Mouse (Mus musculus) testis, adult 2 months (tissue): ENCODE data around the gene Ncbp3. TPM values are rescaled to one million over a fixed set of nuclear protein-coding genes. Genes with fewer than 3 reads are reported as not detected.

Experiments
- H3K27ac ChIP-seq: fragments of 200-500 bp; 2 replicates; pipeline ENCODE4 v1.5.1; 2012; ENCODE audit warnings: low read depth, low read length; ENCODE audit not compliant: control insufficient read depth, insufficient read depth
- H3K27me3 ChIP-seq: fragments of 200-500 bp; 2 replicates; pipeline ENCODE4 v1.6.1; 2012; ENCODE audit warnings: mild to moderate bottlenecking, low read length, moderate library complexity; ENCODE audit not compliant: control insufficient read depth, insufficient read depth
- H3K36me3 ChIP-seq: fragments of 200-500 bp; 2 replicates; pipeline ENCODE4 v1.6.1; 2012; ENCODE audit warnings: mild to moderate bottlenecking, low read length; ENCODE audit not compliant: control insufficient read depth, insufficient read depth
- H3K4me1 ChIP-seq: fragments of 200-500 bp; 2 replicates; pipeline ENCODE4 v1.6.1; 2012; ENCODE audit warnings: low read length; ENCODE audit not compliant: control insufficient read depth, insufficient read depth
- H3K4me3 ChIP-seq: fragments of 200-500 bp; 2 replicates; pipeline ENCODE4 v1.5.1; 2012; ENCODE audit warnings: low read depth, mild to moderate bottlenecking, low read length, moderate library complexity, mixed read lengths; ENCODE audit not compliant: control insufficient read depth
- CTCF ChIP-seq: fragments of 200-500 bp; IDR thresholded peaks from 2 replicates; pipeline ENCODE4 v1.5.1; 2012; ENCODE audit warnings: low read depth, mild to moderate bottlenecking, inconsistent platforms, low read length, moderate library complexity; ENCODE audit not compliant: control insufficient read depth, insufficient read depth, insufficient replicate concordance
- POLR2A ChIP-seq: fragments of 200-500 bp; IDR thresholded peaks from 2 replicates; pipeline ENCODE4 v1.6.1; 2012; ENCODE audit warnings: low read depth, mild to moderate bottlenecking, inconsistent platforms, low read length, moderate library complexity; ENCODE audit not compliant: control insufficient read depth
- polyA plus RNA-seq: library from polyadenylated mRNA; depleted of rRNA; stranded (reverse); fragments of >200 nt; gene quantifications from 2 replicates; pipeline ENCODE4 v1.2.3, GENCODE M21; 2012

Ncbp3 gene
- polyA plus RNA-seq, 1 experiment: 1.8 TPM

- no peaks in the 10 kb centered on the region for H3K36me3 ChIP-seq
- peaks cover 8% of the 10 kb centered on the region for H3K4me1 ChIP-seq
- H3K27ac ChIP-seq: no peak overlapping the region
- no peaks in the 10 kb centered on the region for H3K27me3 ChIP-seq
- no peak overlapping the region for H3K4me3 ChIP-seq
- TF ChIP-seq POLR2A (no peak), CTCF (no peak)
These were observed 16.0 kb upstream of the Ncbp3 start for GRCm38 (mm10) chr11:73031536-73031935.

- Histone ChIP-seq H3K36me3 (no peaks in the 10 kb centered on the region), H3K4me3 (no peak overlapping the region), H3K27me3 (no peaks in the 10 kb centered on the region), H3K27ac (no peak overlapping the region), H3K4me1 (peaks cover 3% of the 10 kb centered on the region)
- TF ChIP-seq POLR2A (no peak), CTCF (no peak)
These were observed 11.5 kb upstream of the Ncbp3 start for GRCm38 (mm10) chr11:73036077-73036476.

DNA sequence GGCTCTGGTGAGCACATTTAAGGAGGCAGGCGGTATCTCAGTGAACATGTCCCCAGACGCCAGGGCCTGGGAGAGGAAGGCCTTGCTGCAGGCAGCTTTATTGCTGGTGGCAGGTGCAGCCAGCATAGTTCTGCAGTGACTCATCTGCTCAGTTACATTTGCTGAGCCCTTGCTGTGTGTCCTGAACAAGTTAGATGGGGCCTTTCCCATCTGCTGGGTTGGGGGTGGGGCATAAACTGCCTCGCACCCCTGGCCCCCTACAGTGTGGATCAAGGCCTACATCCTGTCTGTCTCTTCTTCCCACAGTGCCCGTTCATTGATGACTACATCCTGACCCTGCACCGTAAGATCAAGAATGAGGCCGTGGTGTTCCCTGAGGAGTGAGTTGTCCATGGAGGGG lies 10.7 kb upstream of the Ncbp3 start:
- H3K36me3 ChIP-seq: no peaks in the 10 kb centered on the region
- no peaks in the 10 kb centered on the region for H3K4me1 ChIP-seq
- no peak overlapping the region for H3K27ac ChIP-seq
- no peak overlapping the region for H3K4me3 ChIP-seq
- H3K27me3 ChIP-seq: no peaks in the 10 kb centered on the region
- no peak for TF ChIP-seq POLR2A
- no peak for TF ChIP-seq CTCF

DNA sequence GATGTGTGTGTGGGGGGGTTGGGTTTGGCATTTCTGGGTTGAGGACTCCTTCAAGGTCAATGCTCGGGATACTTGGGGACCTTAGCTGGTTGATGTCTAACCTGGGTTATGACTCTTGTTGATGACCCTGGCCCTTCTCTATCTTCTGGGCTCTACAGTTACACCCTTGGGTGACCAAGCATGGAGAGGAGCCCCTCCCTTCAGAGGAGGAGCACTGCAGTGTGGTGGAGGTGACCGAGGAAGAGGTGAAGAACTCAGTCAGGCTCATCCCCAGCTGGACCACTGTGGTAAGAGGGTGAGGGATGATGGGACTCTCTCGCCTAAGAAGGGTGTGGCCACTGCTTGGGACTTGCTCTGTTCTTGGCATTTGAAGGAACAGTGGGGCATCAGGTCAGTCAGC lies 9.9 kb upstream of the Ncbp3 start:
- no peaks in the 10 kb centered on the region for H3K4me1 ChIP-seq
- no peaks in the 10 kb centered on the region for H3K27me3 ChIP-seq
- no peak overlapping the region for H3K27ac ChIP-seq
- no peak for TF ChIP-seq CTCF
- no peak for TF ChIP-seq POLR2A
- H3K36me3 ChIP-seq: no peaks in the 10 kb centered on the region
- no peak overlapping the region for H3K4me3 ChIP-seq

DNA sequence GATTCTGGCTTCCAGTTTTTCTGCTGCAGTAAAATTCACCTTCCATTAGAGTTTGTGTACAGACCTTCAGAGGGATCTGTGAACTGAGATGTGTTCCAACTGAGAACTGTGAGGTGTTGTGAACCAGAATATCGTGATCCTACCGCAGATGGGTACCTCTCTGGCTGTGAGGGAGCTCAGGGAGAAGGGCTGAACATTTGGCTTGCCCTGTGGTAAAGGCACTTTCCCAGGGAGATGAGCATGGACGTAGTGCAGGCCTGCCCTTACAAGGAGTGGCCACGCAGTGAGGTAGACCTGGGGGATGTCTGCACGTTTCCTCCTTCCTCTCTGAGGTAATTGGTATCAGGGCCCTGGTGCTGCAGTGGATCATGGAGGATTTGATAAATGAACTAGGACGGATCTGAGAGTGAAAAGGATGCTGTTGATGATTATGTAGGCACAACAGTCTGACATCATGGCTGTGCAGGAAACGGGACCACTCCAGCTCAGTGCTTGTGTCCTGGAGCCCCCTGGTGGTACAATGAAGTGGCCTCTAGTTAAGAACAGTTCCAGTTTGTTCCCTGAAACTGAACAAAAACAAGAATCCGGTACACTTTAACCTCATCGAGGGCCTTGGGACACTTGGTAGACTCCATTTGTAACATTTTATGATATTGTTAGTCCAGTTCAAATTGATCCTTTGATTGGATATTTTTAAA lies 8.3 kb upstream of the Ncbp3 start:
- Histone ChIP-seq H3K4me3 (no peak overlapping the region), H3K36me3 (no peaks in the 10 kb centered on the region), H3K27me3 (no peaks in the 10 kb centered on the region), H3K4me1 (no peaks in the 10 kb centered on the region), H3K27ac (no peak overlapping the region)
- peak; percentile 34; the same call in 1 of the 2 replicates for TF ChIP-seq CTCF
- TF ChIP-seq POLR2A: no peak

GRCm38 (mm10) chr11:73044229-73044755 lies 3.3 kb upstream of the Ncbp3 start:
- Histone ChIP-seq H3K36me3 (no peaks in the 10 kb centered on the region), H3K4me1 (peaks cover 11% of the 10 kb centered on the region), H3K4me3 (no peak overlapping the region), H3K27ac (no peak overlapping the region), H3K27me3 (no peaks in the 10 kb centered on the region)
- no peak for TF ChIP-seq POLR2A
- no peak for TF ChIP-seq CTCF

GRCm38 (mm10) chr11:73044789-73045188 lies 2.8 kb upstream of the Ncbp3 start:
- no peaks in the 10 kb centered on the region for H3K36me3 ChIP-seq
- no peaks in the 10 kb centered on the region for H3K27me3 ChIP-seq
- H3K4me3 ChIP-seq: no peak overlapping the region
- TF ChIP-seq CTCF (no peak), POLR2A (no peak)
- H3K4me1 ChIP-seq: peaks cover 11% of the 10 kb centered on the region
- no peak overlapping the region for H3K27ac ChIP-seq
